Mouse (Mus musculus): ENCODE measurements around the gene Tex19.2.

DNA sequence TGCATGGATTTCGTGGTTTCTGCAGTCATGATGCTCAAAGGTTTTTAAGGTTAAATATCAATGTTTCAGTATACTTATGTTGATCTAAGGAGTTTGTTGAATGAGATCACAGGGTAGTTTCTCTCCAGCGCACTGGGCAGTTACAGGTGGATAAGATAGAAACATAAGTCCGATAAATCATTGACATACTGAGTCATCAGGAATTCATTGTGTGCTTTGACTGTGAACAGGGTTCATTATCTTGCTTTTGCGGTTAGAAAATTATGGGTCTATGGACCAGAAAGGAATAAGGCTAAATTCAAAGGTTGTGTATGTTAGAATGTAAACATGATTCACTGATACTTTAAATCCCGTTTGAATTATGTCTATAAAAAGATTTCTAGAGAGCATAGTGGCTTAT lies 33.3 kb downstream of the Tex19.2 start:
- TF ChIP-seq CTCF (IDR thresholded peaks at IDR 0.05; ENCODE audit: low read depth), result no peak
- no peak for TF ChIP-seq EP300 (IDR thresholded peaks at IDR 0.05; ENCODE audit: low read depth)
